Mouse (Mus musculus) thymus, adult 2 months (tissue): Measurements from ENCODE around the gene Rnf180.

Experiments used
- CTCF ChIP-seq: fragments of 200-500 bp; IDR thresholded peaks from 2 replicates; pipeline ENCODE4 v1.5.1; 2012; ENCODE audit warnings: mild to moderate bottlenecking, control low read depth, low read length, moderate library complexity, borderline replicate concordance; ENCODE audit not compliant: control insufficient read depth, poor library complexity, insufficient read depth; ENCODE audit errors: extremely low read depth
- POLR2A ChIP-seq: fragments of 200-500 bp; IDR thresholded peaks from 2 replicates; pipeline ENCODE4 v1.6.1; 2012; ENCODE audit warnings: mild to moderate bottlenecking, low read length, control low read depth, moderate library complexity; ENCODE audit not compliant: control insufficient read depth, poor library complexity, insufficient read depth; ENCODE audit errors: extremely low read depth

GRCm38 (mm10) chr13:105266746-105267145 lies 27.9 kb downstream of the Rnf180 start:
- TF ChIP-seq POLR2A (no peak), CTCF (no peak)
